Mouse (Mus musculus) myocyte (in vitro differentiated cells): ENCODE data around the gene Gm4756. TPM values are rescaled to one million over a fixed set of nuclear protein-coding genes. Genes with fewer than 3 reads are reported as not detected.

Experiments
- H3K27me3 ChIP-seq: one replicate; pipeline ENCODE4 v1.6.1; 2011; ENCODE audit not compliant: control insufficient read depth, insufficient read depth, insufficient read length
- H3K36me3 ChIP-seq: one replicate; pipeline ENCODE4 v1.6.1; 2011; ENCODE audit not compliant: control insufficient read depth, insufficient read depth
- H3K4me2 ChIP-seq: one replicate; pipeline ENCODE4 v1.6.1; 2011; ENCODE audit warnings: low read depth, control low read depth
- H3K4me3 ChIP-seq: one replicate; pipeline ENCODE4 v1.5.1; 2011; ENCODE audit warnings: mild to moderate bottlenecking, control low read depth, moderate library complexity
- H3K79me2 ChIP-seq: one replicate; pipeline ENCODE4 v1.6.1; 2011; ENCODE audit not compliant: control insufficient read depth, insufficient read depth
- H3ac ChIP-seq: one replicate; pipeline ENCODE4 v1.6.1; 2011; ENCODE audit not compliant: control insufficient read depth, insufficient read length
- CEBPB ChIP-seq: IDR thresholded peaks from 2 replicates; pipeline ENCODE4 v1.6.1; 2011; ENCODE audit warnings: mild to moderate bottlenecking, moderate library complexity; ENCODE audit not compliant: poor library complexity, insufficient read depth, severe bottlenecking
- E2F4 ChIP-seq: IDR thresholded peaks from one replicate; pipeline ENCODE4 v1.6.1; 2011; ENCODE audit warnings: mild to moderate bottlenecking, control low read depth, moderate library complexity; ENCODE audit not compliant: insufficient read depth
- MAX ChIP-seq: IDR thresholded peaks from one replicate; pipeline ENCODE4 v1.6.1; 2011; ENCODE audit warnings: low read depth, mild to moderate bottlenecking, control low read depth
- MYOD1 ChIP-seq, 3 experiments: IDR thresholded peaks; one replicate each; pipeline ENCODE4 v1.6.1; 2011; ENCODE audit warnings: control low read depth in 2 of 3, low read depth in 2 of 3, mild to moderate bottlenecking in 2 of 3, moderate library complexity in 1 of 3; ENCODE audit not compliant: insufficient read length in 2 of 3, control insufficient read depth in 1 of 3
- MYOG ChIP-seq, 3 experiments: IDR thresholded peaks; one replicate each; pipeline ENCODE4 v1.6.1; 2011; ENCODE audit warnings: control low read depth in 2 of 3, low read depth in 2 of 3, mild to moderate bottlenecking in 2 of 3; ENCODE audit not compliant: insufficient read length in 2 of 3, control insufficient read depth in 1 of 3, insufficient read depth in 1 of 3
- POLR2A ChIP-seq: IDR thresholded peaks from one replicate; pipeline ENCODE4 v1.6.1; 2011; ENCODE audit warnings: low read depth, mild to moderate bottlenecking, control low read depth, moderate library complexity; ENCODE audit not compliant: insufficient read length
- POLR2AphosphoS2 ChIP-seq: IDR thresholded peaks from one replicate; pipeline ENCODE4 v1.6.1; 2011; ENCODE audit warnings: low read depth, control low read depth; ENCODE audit not compliant: insufficient read length
- REST ChIP-seq: IDR thresholded peaks from one replicate; pipeline ENCODE4 v1.6.1; 2011; ENCODE audit warnings: mild to moderate bottlenecking, control low read depth, moderate library complexity; ENCODE audit not compliant: insufficient read depth, insufficient read length
- SRF ChIP-seq: IDR thresholded peaks from one replicate; pipeline ENCODE4 v1.6.1; 2011; ENCODE audit warnings: low read depth; ENCODE audit not compliant: control insufficient read depth, insufficient read length
- TCF12 ChIP-seq: IDR thresholded peaks from one replicate; pipeline ENCODE4 v1.6.1; 2011; ENCODE audit warnings: mild to moderate bottlenecking, control low read depth; ENCODE audit not compliant: poor library complexity, insufficient read depth, severe bottlenecking
- TCF3 ChIP-seq: IDR thresholded peaks from one replicate; pipeline ENCODE4 v1.6.1; 2011; ENCODE audit warnings: low read depth, control low read depth; ENCODE audit not compliant: insufficient read length
- USF1 ChIP-seq: IDR thresholded peaks from one replicate; pipeline ENCODE4 v1.6.1; 2011; ENCODE audit warnings: low read depth, mild to moderate bottlenecking, control low read depth, moderate library complexity
- polyA plus RNA-seq: library from polyadenylated mRNA; unstranded; fragments of >200 nt; fragmentation: generic; extraction: Trizol; gene quantifications from one replicate; pipeline ENCODE4 v1.2.1, GENCODE M21; 2012; ENCODE audit warnings: missing spikeins

Gm4756 gene
- polyA plus RNA-seq, 1 experiment: not detected

DNA sequence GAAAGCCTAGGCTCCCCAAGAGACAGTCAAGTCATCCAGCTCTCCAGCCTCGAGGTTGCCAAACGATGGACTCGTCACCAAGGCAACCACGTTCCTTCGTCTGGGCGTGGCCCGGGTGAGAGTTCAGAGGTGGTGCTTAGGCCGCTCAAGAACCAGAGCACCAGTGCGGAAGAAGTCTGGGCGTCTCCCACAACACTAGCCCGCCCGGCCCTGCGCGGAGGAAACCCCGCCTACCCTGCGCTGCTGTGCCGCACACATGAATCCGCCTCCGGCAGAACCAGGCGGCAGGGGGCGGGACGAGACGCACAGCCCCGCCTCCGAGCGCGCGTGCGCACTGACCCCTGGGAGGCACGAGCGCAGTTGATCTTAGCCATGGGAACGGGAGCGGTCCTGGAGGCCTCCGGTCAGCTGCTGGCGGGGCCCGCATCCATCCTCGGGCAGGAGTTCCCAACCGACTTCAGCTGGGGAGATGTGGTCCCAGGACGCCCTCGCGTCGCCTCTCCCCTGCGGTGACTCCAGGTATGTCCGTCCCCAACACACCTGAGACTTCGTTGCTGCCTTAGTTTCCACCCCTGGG lies 113.4 kb downstream of the Gm4756 start, which contains the start of gene Pcnx4:
Gene Pcnx4, plus strand, starts transcription at position 363 of the 577 bp plus-strand sequence.
- peak within 1 kb of the TSS; percentile 42 for H3K4me3 ChIP-seq
- no peak within 1 kb of the TSS for H3ac ChIP-seq
- no peaks in the 10 kb centered on the region for H3K36me3 ChIP-seq
- TF ChIP-seq TCF3 (no peak), REST (no peak), SRF (no peak), CEBPB (no peak), MYOD1 (IDR thresholded peaks at IDR 0.05; ENCODE audit: control insufficient read depth in 1 of 3, insufficient read length in 2 of 3, low read depth in 2 of 3) (peak in 1 of 3 experiments; percentile 39), TCF12 (no peak), USF1 (peak; percentile 1), POLR2A (peak; percentile 95), MYOG (IDR thresholded peaks at IDR 0.05; ENCODE audit: control insufficient read depth in 1 of 3, insufficient read depth in 1 of 3, insufficient read length in 2 of 3, low read depth in 2 of 3) (peak in 1 of 3 experiments; percentile 68), MAX (no peak), POLR2AphosphoS2 (peak; percentile 98), E2F4 (no peak)
- no peaks in the 10 kb centered on the region for H3K27me3 ChIP-seq
- H3K4me2 ChIP-seq: peak within 1 kb of the TSS; percentile 75
- peaks cover 17% of the 10 kb centered on the region for H3K79me2 ChIP-seq

DNA sequence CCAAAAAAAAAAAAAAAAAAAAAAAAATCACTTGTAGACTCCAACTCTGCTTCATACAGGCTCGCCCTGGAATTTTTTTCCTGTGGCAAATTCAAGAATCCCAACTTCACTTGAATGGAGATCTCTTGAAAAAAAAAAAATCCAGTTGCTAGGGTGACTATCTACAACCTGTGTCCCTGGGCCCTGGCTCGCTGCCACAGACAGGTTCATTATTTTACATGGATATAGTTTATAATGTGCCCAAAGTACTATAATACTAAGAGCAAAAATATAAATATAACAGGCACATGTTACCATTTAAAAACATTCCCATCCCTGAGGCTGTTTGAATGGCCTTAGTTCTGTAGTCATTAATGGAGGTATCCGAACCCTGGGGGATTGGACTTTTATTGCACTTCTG lies 113.9 kb downstream of the Gm4756 start:
- TF ChIP-seq USF1: no peak
- TF ChIP-seq MYOD1 (IDR thresholded peaks at IDR 0.05; ENCODE audit: control insufficient read depth in 1 of 3, insufficient read length in 2 of 3, low read depth in 2 of 3): no peak
- TF ChIP-seq POLR2AphosphoS2: no peak
- TF ChIP-seq E2F4: no peak
- no peak for TF ChIP-seq MYOG (IDR thresholded peaks at IDR 0.05; ENCODE audit: control insufficient read depth in 1 of 3, insufficient read depth in 1 of 3, insufficient read length in 2 of 3, low read depth in 2 of 3)
- no peak for TF ChIP-seq SRF
- TF ChIP-seq POLR2A: no peak
- TF ChIP-seq TCF12: no peak
- no peak for TF ChIP-seq TCF3
- TF ChIP-seq MAX: no peak
- no peak for TF ChIP-seq CEBPB
- TF ChIP-seq REST: no peak
- H3K36me3 ChIP-seq: no peaks in the 10 kb centered on the region
- no peaks in the 10 kb centered on the region for H3K27me3 ChIP-seq
- no peak overlapping the region for H3ac ChIP-seq
- H3K79me2 ChIP-seq: peaks cover 17% of the 10 kb centered on the region
- peak overlapping the region; percentile 71 for H3K4me2 ChIP-seq
- H3K4me3 ChIP-seq: peak overlapping the region; percentile 42

DNA sequence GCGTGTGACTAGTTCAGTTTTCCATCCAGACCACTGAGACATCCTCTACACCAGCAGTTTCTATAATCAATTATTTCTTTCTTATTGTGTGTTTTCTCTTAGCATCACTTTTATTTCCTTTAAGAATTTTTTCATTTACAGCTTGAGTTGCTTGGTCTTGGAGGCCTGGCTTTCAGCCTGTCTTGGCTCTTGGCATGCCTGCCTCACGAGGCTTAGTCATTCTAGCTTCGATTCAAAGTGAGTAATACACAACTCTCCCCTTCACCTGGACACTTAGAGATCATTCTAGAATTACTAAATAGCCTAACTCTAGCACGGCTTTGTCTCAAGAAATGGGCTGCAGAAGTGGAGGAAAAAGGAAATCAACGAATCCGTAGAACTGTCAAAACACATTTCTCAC lies 115.5 kb downstream of the Gm4756 start:
- Histone ChIP-seq H3K36me3 (no peaks in the 10 kb centered on the region), H3K4me2 (no peak overlapping the region), H3K27me3 (no peaks in the 10 kb centered on the region), H3K4me3 (no peak overlapping the region), H3K79me2 (peaks cover 17% of the 10 kb centered on the region), H3ac (no peak overlapping the region)
- no peak for TF ChIP-seq E2F4
- no peak for TF ChIP-seq MAX
- TF ChIP-seq MYOD1 (IDR thresholded peaks at IDR 0.05; ENCODE audit: control insufficient read depth in 1 of 3, insufficient read length in 2 of 3, low read depth in 2 of 3): no peak
- no peak for TF ChIP-seq TCF12
- no peak for TF ChIP-seq USF1
- TF ChIP-seq POLR2AphosphoS2: no peak
- no peak for TF ChIP-seq POLR2A
- TF ChIP-seq SRF: no peak
- no peak for TF ChIP-seq TCF3

DNA sequence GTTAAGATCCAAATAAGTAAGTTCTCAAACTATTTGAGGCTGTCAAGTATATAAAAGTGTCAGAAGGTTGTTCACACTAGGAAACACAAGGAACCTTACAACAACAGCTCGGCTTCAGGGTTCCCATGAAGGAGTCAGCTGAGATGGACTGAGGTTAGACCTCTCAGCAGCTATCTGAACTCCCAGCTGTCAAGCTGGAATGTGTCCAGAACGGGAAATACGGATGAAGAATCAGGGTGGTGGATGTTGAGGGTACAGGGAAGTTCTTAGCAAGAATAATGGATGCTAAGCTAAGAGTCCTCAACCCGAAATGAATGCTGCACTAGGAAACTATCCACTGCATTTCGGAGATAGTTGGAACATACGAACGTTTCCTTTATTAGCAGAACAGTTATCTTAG lies 117.2 kb downstream of the Gm4756 start:
- Histone ChIP-seq H3K79me2 (peaks cover 9% of the 10 kb centered on the region), H3K36me3 (no peaks in the 10 kb centered on the region), H3ac (no peak overlapping the region), H3K4me3 (no peak overlapping the region), H3K27me3 (no peaks in the 10 kb centered on the region), H3K4me2 (no peak overlapping the region)
- TF ChIP-seq POLR2AphosphoS2: no peak
- TF ChIP-seq POLR2A: no peak
- TF ChIP-seq CEBPB: no peak
- no peak for TF ChIP-seq USF1
- no peak for TF ChIP-seq SRF
- no peak for TF ChIP-seq MYOD1 (IDR thresholded peaks at IDR 0.05; ENCODE audit: control insufficient read depth in 1 of 3, insufficient read length in 2 of 3, low read depth in 2 of 3)
- no peak for TF ChIP-seq TCF12
- TF ChIP-seq MYOG (IDR thresholded peaks at IDR 0.05; ENCODE audit: control insufficient read depth in 1 of 3, insufficient read depth in 1 of 3, insufficient read length in 2 of 3, low read depth in 2 of 3): no peak
- no peak for TF ChIP-seq TCF3
- no peak for TF ChIP-seq E2F4
- no peak for TF ChIP-seq MAX
- no peak for TF ChIP-seq REST

Other genes with a start within 250 kb of the Gm4756 start
- not detected for gene Rtn1, start 240.6 kb downstream of the Gm4756 start, polyA plus RNA-seq
- not detected for gene Lrrc9, start 207.8 kb downstream of the Gm4756 start, polyA plus RNA-seq
- gene Pcnx4, start 113.3 kb downstream of the Gm4756 start, polyA plus RNA-seq: 4.5 TPM
- 111 TPM for gene Dhrs7, start 15.2 kb upstream of the Gm4756 start, polyA plus RNA-seq
- gene Ppm1a, start 107.8 kb upstream of the Gm4756 start, polyA plus RNA-seq: 126 TPM